Mouse (Mus musculus) liver, postnatal 0 days (tissue): ENCODE results near the gene Itpr1.

Experiments used
- CTCF ChIP-seq: sonication (generic); IDR thresholded peaks from 2 replicates; pipeline ENCODE4 v1.5.1; 2016; ENCODE audit warnings: antibody characterized with exemption, low read depth
- EP300 ChIP-seq: IDR thresholded peaks from 2 replicates; pipeline ENCODE4 v1.6.1; 2016; ENCODE audit warnings: antibody characterized with exemption, low read depth, mild to moderate bottlenecking

GRCm38 (mm10) chr6:108548413-108548812, 335.5 kb downstream of the Itpr1 start:
- TF ChIP-seq CTCF (no peak), EP300 (no peak)
